Mouse (Mus musculus): ENCODE results near the gene Fn3krp. TPM values are rescaled to one million over a fixed set of nuclear protein-coding genes. Genes with fewer than 3 reads are reported as not detected.

Gene Fn3krp
- total and polyA plus RNA-seq, 3 experiments: 6.8 to 77.1 (median 25.9) TPM

DNA sequence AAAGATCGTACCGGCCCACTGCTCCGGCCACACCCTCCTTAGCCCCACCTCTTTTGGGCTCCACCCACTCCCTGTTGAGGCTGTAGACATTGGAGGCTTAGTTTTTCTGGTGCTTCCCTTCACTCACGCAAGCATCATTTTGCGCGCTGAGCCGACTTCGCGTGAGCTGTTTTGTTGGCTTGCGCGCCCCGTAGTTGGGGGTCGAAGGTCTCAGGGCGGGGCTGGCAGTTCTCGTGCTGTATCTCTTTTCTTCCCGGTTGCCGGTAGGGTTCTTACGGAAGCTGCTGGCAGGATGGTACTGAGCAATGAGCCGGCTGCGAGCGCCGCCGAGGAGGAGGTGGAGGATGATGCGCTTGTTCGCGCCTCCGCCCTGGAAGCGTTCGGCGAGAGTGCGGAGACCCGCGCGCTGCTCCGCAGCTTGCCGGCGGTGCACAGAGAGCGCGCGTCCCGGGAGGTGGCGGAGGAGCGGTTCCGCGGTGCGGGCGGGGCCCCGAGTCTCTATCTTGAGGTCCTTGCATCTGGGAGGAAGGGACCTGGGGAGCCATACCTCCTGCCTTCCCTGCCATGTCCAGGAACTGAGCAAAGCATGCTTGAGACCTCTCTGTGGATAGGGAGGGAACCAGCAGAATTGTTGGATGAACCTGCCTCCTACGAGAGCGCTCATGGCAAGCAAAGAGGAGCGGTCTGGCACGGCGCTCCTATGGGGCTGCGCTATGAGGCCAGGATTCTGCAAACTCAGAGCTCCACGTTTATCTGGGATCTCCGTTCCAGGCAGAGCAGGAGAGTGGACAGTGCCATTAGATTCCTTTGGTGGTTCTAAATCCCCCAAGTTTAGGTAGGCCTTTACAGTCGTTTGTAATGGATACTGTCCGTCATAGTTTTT lies 30.8 kb downstream of the Fn3krp start, which contains the start of gene Tbcd (continued):
- TF ChIP-seq NRF1 (IDR thresholded peaks at IDR 0.05; ENCODE audit: insufficient read depth, low read depth, low read length, poor library complexity, severe bottlenecking) (peak; percentile 50; the same call in 1 of the 2 replicates), POLR2AphosphoS2 (IDR thresholded peaks at IDR 0.05; ENCODE audit: low read length) (peak; percentile 70; the same call in 1 of the 2 replicates), UBTF (IDR thresholded peaks at IDR 0.05; ENCODE audit: borderline replicate concordance, insufficient read depth, low read depth, low read length) (0 out of 2 replicates have a peak, but pooled peaks have one; percentile 83), MYB (IDR thresholded peaks at IDR 0.05; ENCODE audit: low read depth, low read length) (no peak; the same call in 1 of the 2 replicates), MAX (IDR thresholded peaks at IDR 0.05; ENCODE audit: low read length) (peak; percentile 77)

DNA sequence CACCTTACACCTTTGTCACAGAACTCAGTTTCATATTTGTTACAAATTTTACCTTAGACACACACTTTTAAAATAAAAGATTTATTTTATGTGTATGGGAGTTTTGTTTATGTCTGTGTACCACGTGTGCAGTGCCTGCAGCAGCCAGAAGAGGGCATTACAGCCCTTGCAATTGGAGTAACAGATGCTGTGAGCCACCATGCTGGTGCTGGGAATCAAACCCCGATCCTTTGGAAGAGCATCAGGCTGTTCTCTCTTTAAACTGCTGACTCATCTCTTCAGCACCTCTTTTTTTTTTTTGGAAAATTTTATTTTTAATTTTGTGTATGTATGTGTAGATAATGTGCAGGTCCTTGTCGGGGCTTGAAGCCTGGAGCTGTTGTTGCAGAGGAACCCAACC lies 36.7 kb downstream of the Fn3krp start:
- Histone ChIP-seq H3K36me3 (ENCODE audit: control insufficient read depth in 1 of 2, insufficient read depth in 2 of 2, low read length in 2 of 2) (peaks cover 8 to 19% of the 10 kb centered on the region in 2 experiments), H3K9ac (ENCODE audit: control insufficient read depth, low read depth, low read length, poor library complexity, severe bottlenecking) (no peak overlapping the region), H3K4me3 (ENCODE audit: control insufficient read depth in 1 of 2, insufficient read depth in 1 of 2, low read depth in 2 of 2, low read length in 2 of 2) (no peak overlapping the region), H3K79me2 (ENCODE audit: control insufficient read depth, insufficient read depth, low read length, poor library complexity) (peaks cover 5% of the 10 kb centered on the region), H3K9me3 (replicated peaks; ENCODE audit: insufficient read depth, low read length) (no peaks in the 10 kb centered on the region), H3K27me3 (ENCODE audit: control insufficient read depth in 1 of 2, insufficient read depth in 2 of 2, low read length in 2 of 2) (no peaks in the 10 kb centered on the region), H3K4me1 (ENCODE audit: control insufficient read depth in 1 of 2, insufficient read depth in 2 of 2, low read length in 2 of 2) (peaks cover 2 to 5% of the 10 kb centered on the region in 2 experiments; a peak in 3 of 4 replicates), H3K27ac (ENCODE audit: control insufficient read depth, low read depth, low read length) (no peak overlapping the region)
- TF ChIP-seq MXI1 (IDR thresholded peaks at IDR 0.05; ENCODE audit: low read depth, low read length) (no peak), MEF2A (IDR thresholded peaks at IDR 0.05; ENCODE audit: extremely low read depth, insufficient replicate concordance, low read depth, low read length, poor library complexity, severe bottlenecking) (no peak), GATA1 (IDR thresholded peaks at IDR 0.05; ENCODE audit: low read depth, low read length) (no peak), TBP (IDR thresholded peaks at IDR 0.05; ENCODE audit: low read depth, low read length) (no peak), SIN3A (IDR thresholded peaks at IDR 0.05; ENCODE audit: low read length) (no peak), JUND (IDR thresholded peaks at IDR 0.05; ENCODE audit: low read depth, low read length) (no peak), ZMIZ1 (IDR thresholded peaks at IDR 0.05; ENCODE audit: low read depth, low read length) (no peak), ETS1 (IDR thresholded peaks at IDR 0.05; ENCODE audit: low read depth, low read length) (no peak), GABPA (IDR thresholded peaks at IDR 0.05; ENCODE audit: low read depth, low read length) (no peak), NRF1 (IDR thresholded peaks at IDR 0.05; ENCODE audit: insufficient read depth, low read depth, low read length, poor library complexity, severe bottlenecking) (no peak), CHD1 (IDR thresholded peaks at IDR 0.05; ENCODE audit: low read depth, low read length) (no peak), POLR2A (IDR thresholded peaks at IDR 0.05; ENCODE audit: control insufficient read depth in 1 of 2, insufficient read depth in 1 of 2, low read depth in 1 of 2, low read length in 2 of 2, poor library complexity in 1 of 2) (no peak), NELFE (IDR thresholded peaks at IDR 0.05; ENCODE audit: low read depth, low read length) (no peak), CHD2 (IDR thresholded peaks at IDR 0.05; ENCODE audit: low read length) (no peak), POLR2AphosphoS2 (IDR thresholded peaks at IDR 0.05; ENCODE audit: low read length) (no peak), CTCF (IDR thresholded peaks at IDR 0.05 in 2 of 3, conservative IDR thresholded peaks at IDR 0.05 in 1 of 3; ENCODE audit: control insufficient read depth in 1 of 3, insufficient read depth in 1 of 3, low read depth in 2 of 3, low read length in 3 of 3, poor library complexity in 1 of 3, severe bottlenecking in 1 of 3) (peak; percentile 50 to 63 (median 56)), ELF1 (IDR thresholded peaks at IDR 0.05; ENCODE audit: low read depth, low read length) (no peak), SMC3 (IDR thresholded peaks at IDR 0.05; ENCODE audit: low read depth, low read length) (peak; percentile 19; the same call in 1 of the 2 replicates), MAFK (IDR thresholded peaks at IDR 0.05; ENCODE audit: borderline replicate concordance, low read depth, low read length) (peak; percentile 35; the same call in 1 of the 2 replicates), ZKSCAN1 (IDR thresholded peaks at IDR 0.05; ENCODE audit: low read depth, low read length) (no peak), RAD21 (IDR thresholded peaks at IDR 0.05; ENCODE audit: low read depth, low read length) (peak; percentile 36), ZNF384 (IDR thresholded peaks at IDR 0.05; ENCODE audit: low read depth, low read length) (no peak), EP300 (IDR thresholded peaks at IDR 0.05; ENCODE audit: low read depth in 1 of 2, low read length in 2 of 2) (no peak), RCOR1 (IDR thresholded peaks at IDR 0.05; ENCODE audit: low read depth, low read length) (no peak), HCFC1 (IDR thresholded peaks at IDR 0.05; ENCODE audit: low read depth, low read length) (no peak), USF2 (IDR thresholded peaks at IDR 0.05; ENCODE audit: borderline replicate concordance in 1 of 2, insufficient read depth in 1 of 2, low read depth in 1 of 2, low read length in 2 of 2) (no peak), MAX (IDR thresholded peaks at IDR 0.05; ENCODE audit: low read length) (no peak)
- peak; percentile 50 for DNase-seq (ENCODE audit: low read depth, low spot score)

Data from MEL (cell line).